Mouse (Mus musculus) cerebellum, postnatal 10 days (tissue): ENCODE measurements at regions not wholly inside any gene's neighbourhood (a gene's known extent, or its start where the extent isn't known, plus 50 kb on each side); places are given as distances from the start of the nearest gene placed in this dataset.

Experiments used
- DNase-seq, 2 experiments: peaks; one replicate each; pipeline ENCODE4 v3.0.0; 2021; ENCODE audit warnings: mixed read lengths in 2 of 2

DNA sequence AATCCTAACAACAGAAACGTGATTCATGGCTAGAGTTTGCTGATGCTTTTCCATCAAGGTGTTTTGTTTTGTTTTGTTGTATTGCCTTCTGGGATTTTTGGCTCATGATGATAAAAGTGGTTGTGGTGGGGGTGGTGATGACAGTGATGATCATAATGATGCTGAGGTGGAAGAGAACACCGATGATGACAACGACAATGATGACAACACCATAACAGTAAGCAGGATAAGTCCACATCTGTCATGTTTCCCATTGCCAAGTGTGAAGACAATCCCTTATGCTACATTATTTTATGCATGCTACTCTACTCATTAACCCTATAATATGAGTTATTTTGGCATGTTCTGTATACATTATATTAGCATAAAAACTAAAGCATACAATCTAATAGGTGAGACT is 477.0 kb downstream of the Trhde start:
- no peak for DNase-seq

GRCm38 (mm10) chr10:114321510-114321909 is 480.6 kb downstream of the Trhde start:
- no peak for DNase-seq

- peak; percentile 12 to 19 for DNase-seq
Measured at GRCm38 (mm10) chr10:114318516-114318915, 483.6 kb downstream of the Trhde start.
